ENCODE assay signal across 14 mouse cellular contexts in the genomic region with DNA sequence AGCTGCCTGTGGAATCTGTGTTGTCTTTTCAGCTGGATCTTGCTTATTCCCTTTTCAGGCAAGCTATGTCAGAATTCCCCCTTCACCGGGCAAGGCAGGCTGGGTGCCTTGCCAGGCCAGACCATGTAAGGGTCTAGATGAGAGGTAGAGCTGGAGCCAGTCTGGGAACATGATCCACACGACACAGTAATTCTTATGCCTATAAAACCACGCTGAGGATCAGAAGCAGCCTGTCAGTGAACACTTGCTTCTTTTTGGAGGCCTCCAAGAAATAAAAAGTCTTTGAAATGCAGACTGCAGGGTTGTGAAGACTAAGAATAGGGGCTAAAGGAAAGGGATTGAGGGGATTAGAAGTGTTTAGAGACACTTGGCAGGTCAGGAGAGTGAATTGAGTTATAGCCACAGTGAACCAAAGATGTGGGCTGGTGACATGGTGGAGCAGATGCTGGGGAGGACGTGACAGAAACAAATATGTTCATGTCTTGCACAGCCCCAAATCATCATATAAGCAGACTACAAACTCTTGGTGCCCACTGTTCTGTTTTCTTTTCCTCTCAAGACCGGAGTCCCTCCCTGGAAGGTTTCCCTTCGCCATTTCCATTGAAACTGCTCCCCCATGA. TPM values are rescaled to one million over a fixed set of nuclear protein-coding genes. Genes with fewer than 3 reads are reported as not detected.
DNase-seq lines count a peak whose midpoint lies in the region; ATAC-seq and TF ChIP-seq lines count a peak whose summit lies in the region.
"Had no signal": no experiment of that assay in that cellular context is flagged by ENCODE, and none has a peak within 500 bp of the region (broad histone marks: within the 10 kb centered on the region; RNA-seq: fewer than 3 reads in every experiment).

No protein-coding gene starts in this region.

- no peak overlapping the region for H3K4me3 ChIP-seq in forebrain, postnatal 0 days (ENCODE audit: low read depth, low read length)
- H3K4me3 ChIP-seq in forebrain, embryonic 14.5 days (ENCODE audit: low read depth, low read length) = no peak overlapping the region
- no peak overlapping the region for H3K4me3 ChIP-seq in kidney, embryonic 14.5 days (ENCODE audit: low read length)
- no peak overlapping the region for H3K4me3 ChIP-seq in kidney, adult 2 months (ENCODE audit: insufficient read depth, low read depth, low read length)
- no peak overlapping the region for H3K4me3 ChIP-seq in MEL (ENCODE audit: control insufficient read depth in 1 of 2, insufficient read depth in 1 of 2, low read depth in 2 of 2, low read length in 2 of 2)
- no peak overlapping the region for H3K4me3 ChIP-seq in intestine, embryonic 15.5 days (replicated peaks)

- no peak for TF ChIP-seq RAD21 in MEL (IDR thresholded peaks at IDR 0.05; ENCODE audit: low read depth, low read length)

- H3K27ac ChIP-seq in forebrain, postnatal 0 days (ENCODE audit: low read depth, low read length) = 0 out of 2 replicates have a peak overlapping the region, but pooled peaks have one; percentile 15
- no peak overlapping the region for H3K27ac ChIP-seq in forebrain, embryonic 14.5 days (ENCODE audit: low read depth, low read length)
- peak overlapping the region; percentile 39; the same call in 1 of the 2 replicates for H3K27ac ChIP-seq in kidney, embryonic 14.5 days (ENCODE audit: low read depth, low read length)
- no peak overlapping the region for H3K27ac ChIP-seq in kidney, adult 2 months (ENCODE audit: insufficient read depth, low read depth, low read length)
- H3K27ac ChIP-seq in MEL (ENCODE audit: control insufficient read depth, low read depth, low read length) = no peak overlapping the region
- H3K27ac ChIP-seq in intestine, embryonic 15.5 days = peak overlapping the region; percentile 59
- H3K27ac ChIP-seq: hindbrain, postnatal 0 days had no signal

- TF ChIP-seq EP300 in MEL (IDR thresholded peaks at IDR 0.05; ENCODE audit: low read depth in 1 of 2, low read length in 2 of 2) = no peak

- no peak for DNase-seq in forebrain, postnatal 0 days
- DNase-seq in forebrain, embryonic 14.5 days (ENCODE audit: low spot score) = no peak
- no peak for DNase-seq in kidney, adult 2 months
- DNase-seq in MEL (ENCODE audit: low read depth, low spot score) = no peak
- no peak for DNase-seq in thymus, adult 18-20 months
- DNase-seq in cerebellum, adult 18-20 months = no peak
- DNase-seq: B cell, adult 2 months; cerebellum, adult 11-12 months; right cerebral cortex, adult 18-20 months; thymus, postnatal 36 days had no signal

- no peak overlapping the region for H3K9ac ChIP-seq in forebrain, postnatal 0 days
- no peak overlapping the region for H3K9ac ChIP-seq in forebrain, embryonic 14.5 days (ENCODE audit: low read length)
- no peak overlapping the region; the same call in 1 of the 2 replicates for H3K9ac ChIP-seq in kidney, embryonic 14.5 days (ENCODE audit: low read depth, low read length)
- H3K9ac ChIP-seq in MEL (ENCODE audit: control insufficient read depth, low read depth, low read length, poor library complexity, severe bottlenecking) = no peak overlapping the region
- no peak overlapping the region for H3K9ac ChIP-seq in intestine, embryonic 15.5 days

- no peaks in the 10 kb centered on the region for H3K27me3 ChIP-seq in forebrain, postnatal 0 days (ENCODE audit: insufficient read depth, low read length)
- H3K27me3 ChIP-seq in forebrain, embryonic 14.5 days (replicated peaks; ENCODE audit: control insufficient read depth, insufficient read depth, low read length) = no peaks in the 10 kb centered on the region
- no peaks in the 10 kb centered on the region for H3K27me3 ChIP-seq in kidney, embryonic 14.5 days (ENCODE audit: control insufficient read depth, insufficient read depth, low read length)
- no peaks in the 10 kb centered on the region for H3K27me3 ChIP-seq in kidney, adult 2 months (replicated peaks; ENCODE audit: control insufficient read depth, insufficient read depth, low read length)
- no peaks in the 10 kb centered on the region for H3K27me3 ChIP-seq in MEL (ENCODE audit: control insufficient read depth in 1 of 2, insufficient read depth in 2 of 2, low read length in 2 of 2)
- H3K27me3 ChIP-seq in intestine, embryonic 15.5 days (replicated peaks) = no peaks in the 10 kb centered on the region

- no peak overlapping the region for H3K4me2 ChIP-seq in forebrain, postnatal 0 days (ENCODE audit: low read depth)
- no peak overlapping the region for H3K4me2 ChIP-seq in forebrain, embryonic 14.5 days (ENCODE audit: low read length)
- no peak overlapping the region for H3K4me2 ChIP-seq in kidney, embryonic 14.5 days (replicated peaks; ENCODE audit: low read depth, low read length)
- no peak overlapping the region for H3K4me2 ChIP-seq in intestine, embryonic 15.5 days (replicated peaks)
- H3K4me2 ChIP-seq: liver, embryonic 11.5 days had no signal

- no peak for TF ChIP-seq POLR2A in kidney, adult 2 months (IDR thresholded peaks at IDR 0.05; ENCODE audit: low read depth, low read length)
- TF ChIP-seq POLR2A in MEL (IDR thresholded peaks at IDR 0.05; ENCODE audit: control insufficient read depth in 1 of 2, insufficient read depth in 1 of 2, low read depth in 1 of 2, low read length in 2 of 2, poor library complexity in 1 of 2) = no peak

- peak; percentile 59 for ATAC-seq in forebrain, postnatal 0 days
- ATAC-seq in forebrain, embryonic 14.5 days = no peak
- ATAC-seq in kidney, embryonic 14.5 days (ENCODE audit: low FRiP score, low TSS enrichment) = no peak
- no peak for ATAC-seq in intestine, embryonic 15.5 days
- ATAC-seq: hindbrain, postnatal 0 days had no signal

- no peak for TF ChIP-seq CTCF in forebrain, postnatal 0 days (IDR thresholded peaks at IDR 0.05; ENCODE audit: low read depth)
- TF ChIP-seq CTCF in kidney, adult 2 months (conservative IDR thresholded peaks at IDR 0.05; ENCODE audit: insufficient read depth, insufficient read length, low read depth, low read length) = no peak
- no peak for TF ChIP-seq CTCF in MEL (IDR thresholded peaks at IDR 0.05 in 2 of 3, conservative IDR thresholded peaks at IDR 0.05 in 1 of 3; ENCODE audit: control insufficient read depth in 1 of 3, insufficient read depth in 1 of 3, low read depth in 2 of 3, low read length in 3 of 3, poor library complexity in 1 of 3, severe bottlenecking in 1 of 3)

- H3K36me3 ChIP-seq in forebrain, postnatal 0 days (ENCODE audit: insufficient read depth) = peaks cover 42% of the 10 kb centered on the region
- peaks cover 45% of the 10 kb centered on the region for H3K36me3 ChIP-seq in forebrain, embryonic 14.5 days (ENCODE audit: control insufficient read depth, insufficient read depth, low read length)
- H3K36me3 ChIP-seq in kidney, embryonic 14.5 days (ENCODE audit: control insufficient read depth, insufficient read depth, low read length) = peaks cover 29% of the 10 kb centered on the region
- H3K36me3 ChIP-seq in kidney, adult 2 months (ENCODE audit: control insufficient read depth, insufficient read depth, low read length) = no peaks in the 10 kb centered on the region
- peaks cover 0 to 7% of the 10 kb centered on the region in 2 experiments; a peak in 1 of 4 replicates for H3K36me3 ChIP-seq in MEL (ENCODE audit: control insufficient read depth in 1 of 2, insufficient read depth in 2 of 2, low read length in 2 of 2)
- peaks cover 24% of the 10 kb centered on the region; the same call in 1 of the 2 replicates for H3K36me3 ChIP-seq in intestine, embryonic 15.5 days

- WGBS in forebrain, postnatal 0 days = 34% methylated on average over 6 of the region's 6 CpGs
- WGBS in forebrain, embryonic 14.5 days = 53% methylated on average over 6 of the region's 6 CpGs
- 36% methylated on average over 6 of the region's 6 CpGs for WGBS in kidney, embryonic 14.5 days
- 67% methylated on average over 6 of the region's 6 CpGs for WGBS in kidney, adult 2 months
- 61% methylated on average over 6 of the region's 6 CpGs for WGBS in intestine, embryonic 15.5 days

- H3K4me1 ChIP-seq in forebrain, postnatal 0 days (ENCODE audit: insufficient read depth) = no peaks in the 10 kb centered on the region
- H3K4me1 ChIP-seq in forebrain, embryonic 14.5 days (ENCODE audit: control insufficient read depth, insufficient read depth, low read length) = no peaks in the 10 kb centered on the region
- 0 out of 2 replicates have a peak, but pooled peaks cover 3% of the 10 kb centered on the region for H3K4me1 ChIP-seq in kidney, embryonic 14.5 days (ENCODE audit: control insufficient read depth, insufficient read depth, low read length)
- H3K4me1 ChIP-seq in kidney, adult 2 months (ENCODE audit: control insufficient read depth, insufficient read depth, low read length) = no peaks in the 10 kb centered on the region
- H3K4me1 ChIP-seq in MEL (ENCODE audit: control insufficient read depth in 1 of 2, insufficient read depth in 2 of 2, low read length in 2 of 2) = no peaks in the 10 kb centered on the region
- H3K4me1 ChIP-seq in intestine, embryonic 15.5 days (replicated peaks) = peaks cover 6% of the 10 kb centered on the region; the same call in 1 of the 2 replicates

- no peaks in the 10 kb centered on the region for H3K79me2 ChIP-seq in MEL (ENCODE audit: control insufficient read depth, insufficient read depth, low read length, poor library complexity)

- H3K9me3 ChIP-seq in forebrain, postnatal 0 days (ENCODE audit: low read length) = no peaks in the 10 kb centered on the region
- no peaks in the 10 kb centered on the region for H3K9me3 ChIP-seq in forebrain, embryonic 14.5 days (replicated peaks; ENCODE audit: control insufficient read depth, low read length)
- H3K9me3 ChIP-seq in kidney, embryonic 14.5 days (ENCODE audit: control insufficient read depth, low read length) = no peaks in the 10 kb centered on the region
- no peaks in the 10 kb centered on the region for H3K9me3 ChIP-seq in MEL (replicated peaks; ENCODE audit: insufficient read depth, low read length)
- H3K9me3 ChIP-seq in intestine, embryonic 15.5 days = no peaks in the 10 kb centered on the region

RNA-seq across cellular contexts. Expression of a gene that starts 36.0 kb away (rescaled TPM):
- 51.8 and 54.4 TPM in 2 replicates for total RNA-seq in forebrain, postnatal 0 days (2014; rRNA removed)
- 46.8 and 74.9 TPM in 2 replicates for polyA plus RNA-seq in forebrain, postnatal 0 days (2015; fragmentation: Nextera tagmentation; extraction: Ambion mirVana)
- polyA plus RNA-seq in forebrain, embryonic 14.5 days (2014; fragmentation: Nextera tagmentation; extraction: Ambion mirVana) = 61.1 and 83.9 TPM in 2 replicates
- 39.3 and 49.5 TPM in 2 replicates for polyA plus RNA-seq in kidney, embryonic 14.5 days (2014; fragmentation: Nextera tagmentation; extraction: Ambion mirVana)
- 43.5 and 52.5 TPM in 2 replicates for polyA plus RNA-seq in kidney, adult 2 months (2012; rRNA removed)
- 1.3 and 2.2 TPM in 2 replicates for total RNA-seq in MEL (2012; rRNA removed)
- 1 to 10 TPM in 1 of 2 experiments, not detected in 1; 5.3 TPM for polyA plus RNA-seq in MEL (2012; ENCODE audit: insufficient read depth in 1 of 2, insufficient read length in 2 of 2, low read depth in 1 of 2, low replicate concordance in 2 of 2, missing spikeins in 1 of 2)
- 72.1 and 76.3 TPM in 2 replicates for polyA plus RNA-seq in intestine, embryonic 15.5 days (2015; fragmentation: Nextera tagmentation; extraction: Ambion mirVana)

RNA-seq across cellular contexts. Expression of a gene that starts 38.6 kb away (rescaled TPM):
- 57.0 and 72.5 TPM in 2 replicates for total RNA-seq in forebrain, postnatal 0 days (2014; rRNA removed)
- 32.6 and 37.9 TPM in 2 replicates for polyA plus RNA-seq in forebrain, postnatal 0 days (2015; fragmentation: Nextera tagmentation; extraction: Ambion mirVana)
- 56.3 and 66.1 TPM in 2 replicates for polyA plus RNA-seq in forebrain, embryonic 14.5 days (2014; fragmentation: Nextera tagmentation; extraction: Ambion mirVana)
- 29.3 and 51.6 TPM in 2 replicates for polyA plus RNA-seq in kidney, embryonic 14.5 days (2014; fragmentation: Nextera tagmentation; extraction: Ambion mirVana)
- polyA plus RNA-seq in kidney, adult 2 months (2012; rRNA removed) = 3.5 and 4.1 TPM in 2 replicates
- 35.3 and 68.5 TPM in 2 replicates for total RNA-seq in MEL (2012; rRNA removed)
- polyA plus RNA-seq in MEL (2012; ENCODE audit: insufficient read depth in 1 of 2, insufficient read length in 2 of 2, low read depth in 1 of 2, low replicate concordance in 2 of 2, missing spikeins in 1 of 2) = 100 to 1,000 TPM in 1 of 2 experiments, 10 to 100 TPM in 1; 89.7 to 214 TPM
- polyA plus RNA-seq in intestine, embryonic 15.5 days (2015; fragmentation: Nextera tagmentation; extraction: Ambion mirVana) = 211 and 228 TPM in 2 replicates

Comparison
In these comparisons a context has a peak if more than half of its experiments do, and no peak if none do; other contexts are left out.
1. H3K27ac ChIP-seq: peak in forebrain, postnatal 0 days (single experiment), kidney, embryonic 14.5 days (single experiment) and intestine, embryonic 15.5 days (single experiment); none in forebrain, embryonic 14.5 days (single experiment), kidney, adult 2 months (single experiment) and MEL (single experiment).